Mouse (Mus musculus): ENCODE measurements around the gene Nkx1-2.

DNA sequence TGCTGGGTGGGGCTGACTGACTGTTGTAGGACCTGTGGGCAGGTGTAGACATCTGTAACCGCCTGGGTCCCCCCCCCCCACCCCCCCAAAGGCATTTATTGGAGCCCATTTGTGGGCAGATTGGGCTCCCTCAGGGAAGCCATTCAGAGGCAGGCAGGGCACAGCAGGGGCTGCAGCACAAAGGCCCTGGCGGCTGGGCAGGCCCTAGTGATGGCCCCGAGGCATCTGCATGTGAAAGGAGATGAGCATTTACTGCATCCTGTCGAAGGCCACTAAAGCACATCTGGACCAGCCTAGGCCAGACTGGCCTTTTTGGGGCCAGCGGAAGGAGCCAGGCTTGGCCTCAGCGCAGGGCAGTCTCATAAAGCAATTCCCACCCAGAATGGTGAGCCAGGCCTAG is 17.0 kb upstream of the Nkx1-2 start:
- TF ChIP-seq POLR2A (IDR thresholded peaks at IDR 0.05; ENCODE audit: low read depth, low read length): no peak
- no peak for TF ChIP-seq CTCF (IDR thresholded peaks at IDR 0.05; ENCODE audit: borderline replicate concordance, insufficient read depth, low read length)
